Mouse (Mus musculus) right cerebral cortex, postnatal 4 days (tissue): ENCODE measurements around the gene Gm4981.
"Not testable (repeated sequence)": the region's sequence is repeated elsewhere in the genome, so short reads cannot be mapped to it uniquely, and the experiment has no call there.

Experiments used
- DNase-seq: peaks from one replicate; pipeline ENCODE4 v3.0.0-alpha.2; 2022

Gm4981 gene

GRCm38 (mm10) chr10:58221571-58221970 lies 14.9 kb downstream of the Gm4981 start:
- not testable (repeated sequence) for DNase-seq

GRCm38 (mm10) chr10:58220726-58221125 lies 15.8 kb downstream of the Gm4981 start:
- DNase-seq, result no peak

- no peak for DNase-seq
Measured at GRCm38 (mm10) chr10:58217366-58217765, 19.1 kb downstream of the Gm4981 start.

GRCm38 (mm10) chr10:58215353-58215752 lies 21.1 kb downstream of the Gm4981 start:
- no peak for DNase-seq

- DNase-seq, result no peak
Measured at GRCm38 (mm10) chr10:58214934-58215333, 21.6 kb downstream of the Gm4981 start.

- DNase-seq, result no peak
Measured at GRCm38 (mm10) chr10:58214497-58214896, 22.0 kb downstream of the Gm4981 start.

- no peak for DNase-seq
Measured at GRCm38 (mm10) chr10:58212230-58212629, 24.3 kb downstream of the Gm4981 start.

GRCm38 (mm10) chr10:58211213-58211612 lies 25.3 kb downstream of the Gm4981 start:
- DNase-seq, result no peak

GRCm38 (mm10) chr10:58210514-58210913 lies 26.0 kb downstream of the Gm4981 start:
- DNase-seq, result no peak

- DNase-seq, result no peak
Measured at GRCm38 (mm10) chr10:58209710-58210467, 26.6 kb downstream of the Gm4981 start.

- no peak for DNase-seq
Measured at GRCm38 (mm10) chr10:58206639-58207404, 29.7 kb downstream of the Gm4981 start.

GRCm38 (mm10) chr10:58205986-58206385 lies 30.5 kb downstream of the Gm4981 start:
- DNase-seq, result no peak
